Mouse (Mus musculus): ENCODE results near the gene Gm28551.
"Not testable (repeated sequence)": the region's sequence is repeated elsewhere in the genome, so short reads cannot be mapped to it uniquely, and the experiment has no call there.

GRCm38 (mm10) chr1:53393936-53394760 is 41.7 kb upstream of the Gm28551 start:
- TF ChIP-seq CTCF, POLR2A (IDR thresholded peaks at IDR 0.05; ENCODE audit: extremely low read depth, insufficient read depth, low read length): not testable (repeated sequence)

All from cortical plate, adult 2 months (tissue).